Mouse (Mus musculus): ENCODE results near the gene Ccr9.
A peak's percentile ranks its signal among the peaks of the same experiment; 100 is the strongest.

Ccr9 gene

DNA sequence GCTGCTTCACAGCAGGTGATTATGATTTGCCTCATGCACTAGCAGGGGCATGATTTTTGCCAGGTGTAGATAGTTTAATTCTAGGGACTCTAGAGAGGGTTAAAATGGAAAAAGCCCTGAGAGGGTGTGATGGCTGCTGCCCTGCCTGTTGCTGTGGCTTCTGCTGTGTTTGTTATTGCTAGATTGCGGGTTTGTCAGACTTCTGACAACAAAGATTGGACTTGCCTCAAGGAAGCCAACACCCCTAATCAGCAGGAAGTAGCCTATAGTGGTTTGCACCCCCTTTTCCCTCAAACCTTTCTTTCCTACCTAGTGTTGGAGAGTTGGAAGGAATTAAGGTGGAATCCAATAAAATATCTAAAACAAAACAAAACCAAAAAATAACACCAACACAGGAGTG, 10.0 kb downstream of the Ccr9 start:
- H3K4me3 ChIP-seq (replicated peaks; ENCODE audit: low read length), result no peak overlapping the region
- no peak for TF ChIP-seq POU5F1 (IDR thresholded peaks at IDR 0.05; ENCODE audit: borderline replicate concordance, low read length)
- TF ChIP-seq NANOG (IDR thresholded peaks at IDR 0.05; ENCODE audit: borderline replicate concordance, low read length), result no peak
- no peak for TF ChIP-seq CTCF (conservative IDR thresholded peaks at IDR 0.05; ENCODE audit: low read length)
- no peaks in the 10 kb centered on the region for H3K36me3 ChIP-seq (ENCODE audit: insufficient read depth, low read length)
- H3K9me3 ChIP-seq (ENCODE audit: low read length), result no peaks in the 10 kb centered on the region
- H3K27me3 ChIP-seq (ENCODE audit: insufficient read depth, low read length), result no peaks in the 10 kb centered on the region
- no peaks in the 10 kb centered on the region for H3K4me1 ChIP-seq (replicated peaks; ENCODE audit: low read depth, low read length)

DNA sequence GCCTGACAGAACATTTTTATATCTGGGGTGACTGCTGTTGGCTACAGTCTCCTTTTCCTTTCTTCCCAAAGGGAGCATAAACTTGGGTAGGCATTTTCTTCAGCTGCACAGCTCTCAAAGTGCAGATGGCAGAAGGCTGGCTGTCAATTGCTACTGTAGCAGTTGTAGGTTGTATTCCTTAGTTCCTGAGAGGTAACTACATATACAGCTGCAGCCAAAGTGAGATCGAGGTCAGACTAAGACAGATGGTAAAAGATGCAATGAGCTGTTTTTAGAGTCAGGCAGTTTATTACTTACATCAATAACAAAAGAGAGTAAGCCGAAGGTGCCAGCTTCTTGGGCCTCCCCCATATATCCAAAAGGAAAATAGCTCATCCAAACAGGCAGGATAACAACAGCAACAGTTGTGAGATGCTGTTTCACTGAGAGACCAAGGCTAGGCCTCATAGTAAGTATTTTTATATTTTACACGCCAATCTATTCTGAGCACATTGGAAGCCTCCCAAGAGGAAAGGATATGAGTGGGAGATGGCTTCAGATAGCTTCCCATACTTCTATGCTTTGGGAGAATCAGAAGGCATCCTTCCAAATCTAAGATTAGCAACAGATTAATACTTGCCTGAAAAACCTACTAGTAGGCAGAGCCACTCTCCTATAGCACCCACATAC, 17.5 kb downstream of the Ccr9 start:
- H3K27me3 ChIP-seq (ENCODE audit: insufficient read depth, low read length), result no peaks in the 10 kb centered on the region
- no peaks in the 10 kb centered on the region for H3K9me3 ChIP-seq (ENCODE audit: low read length)
- no peak overlapping the region for H3K4me3 ChIP-seq (replicated peaks; ENCODE audit: low read length)
- TF ChIP-seq NANOG (IDR thresholded peaks at IDR 0.05; ENCODE audit: borderline replicate concordance, low read length) (no peak), POU5F1 (IDR thresholded peaks at IDR 0.05; ENCODE audit: borderline replicate concordance, low read length) (no peak), CTCF (conservative IDR thresholded peaks at IDR 0.05; ENCODE audit: low read length) (no peak)
- no peaks in the 10 kb centered on the region for H3K4me1 ChIP-seq (replicated peaks; ENCODE audit: low read depth, low read length)
- peaks cover 5% of the 10 kb centered on the region for H3K36me3 ChIP-seq (ENCODE audit: insufficient read depth, low read length)

DNA sequence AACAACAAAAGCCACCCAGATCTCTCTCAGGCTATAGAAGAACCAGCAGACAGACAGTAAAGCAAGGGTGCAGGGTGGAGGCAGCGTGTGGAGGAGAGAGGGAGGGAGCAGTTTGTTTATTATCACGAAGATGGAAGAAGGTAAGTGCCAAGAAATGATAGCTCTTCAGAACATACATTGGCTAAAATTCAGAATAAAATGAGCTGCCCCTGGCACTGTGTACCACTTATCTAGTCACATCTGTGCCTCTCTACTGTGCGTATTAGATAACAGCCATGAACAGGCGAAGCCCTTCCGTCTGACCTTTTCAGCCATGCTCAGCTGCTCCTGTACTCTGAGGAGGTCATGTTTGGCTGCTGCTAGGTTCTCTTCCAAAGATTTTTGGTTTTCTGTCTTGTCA, 23.6 kb downstream of the Ccr9 start:
- Histone ChIP-seq H3K4me3 (replicated peaks; ENCODE audit: low read length) (no peak overlapping the region), H3K4me1 (replicated peaks; ENCODE audit: low read depth, low read length) (no peaks in the 10 kb centered on the region), H3K27me3 (ENCODE audit: insufficient read depth, low read length) (no peaks in the 10 kb centered on the region), H3K36me3 (ENCODE audit: insufficient read depth, low read length) (peaks cover 32% of the 10 kb centered on the region), H3K9me3 (ENCODE audit: low read length) (no peaks in the 10 kb centered on the region)
- TF ChIP-seq POU5F1 (IDR thresholded peaks at IDR 0.05; ENCODE audit: borderline replicate concordance, low read length), result no peak

DNA sequence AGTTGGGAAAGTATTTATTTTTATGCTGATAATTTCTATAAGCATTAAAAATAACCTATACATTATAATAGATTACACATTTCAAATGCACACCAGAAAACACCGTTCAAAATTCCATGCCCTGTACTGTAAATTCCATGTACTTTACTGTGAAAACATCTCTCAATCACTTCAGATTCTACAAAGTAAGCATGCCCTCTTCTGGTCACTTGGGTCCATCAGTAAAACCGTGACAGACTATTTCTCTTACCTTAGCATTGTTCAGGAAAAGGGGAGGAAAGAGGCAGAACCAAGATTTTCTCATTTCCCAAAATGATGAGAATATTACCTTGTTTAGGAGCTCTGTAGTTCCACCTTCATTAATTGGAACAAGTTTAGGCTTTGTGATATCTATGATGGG, 31.0 kb downstream of the Ccr9 start:
- H3K9me3 ChIP-seq (ENCODE audit: low read length), result no peaks in the 10 kb centered on the region
- H3K36me3 ChIP-seq (ENCODE audit: insufficient read depth, low read length), result peaks cover 38% of the 10 kb centered on the region
- H3K4me1 ChIP-seq (replicated peaks; ENCODE audit: low read depth, low read length), result no peaks in the 10 kb centered on the region
- TF ChIP-seq NANOG (IDR thresholded peaks at IDR 0.05; ENCODE audit: borderline replicate concordance, low read length) (no peak), CTCF (conservative IDR thresholded peaks at IDR 0.05; ENCODE audit: low read length) (no peak), POU5F1 (IDR thresholded peaks at IDR 0.05; ENCODE audit: borderline replicate concordance, low read length) (no peak)
- H3K4me3 ChIP-seq (replicated peaks; ENCODE audit: low read length), result no peak overlapping the region
- no peaks in the 10 kb centered on the region for H3K27me3 ChIP-seq (ENCODE audit: insufficient read depth, low read length)

DNA sequence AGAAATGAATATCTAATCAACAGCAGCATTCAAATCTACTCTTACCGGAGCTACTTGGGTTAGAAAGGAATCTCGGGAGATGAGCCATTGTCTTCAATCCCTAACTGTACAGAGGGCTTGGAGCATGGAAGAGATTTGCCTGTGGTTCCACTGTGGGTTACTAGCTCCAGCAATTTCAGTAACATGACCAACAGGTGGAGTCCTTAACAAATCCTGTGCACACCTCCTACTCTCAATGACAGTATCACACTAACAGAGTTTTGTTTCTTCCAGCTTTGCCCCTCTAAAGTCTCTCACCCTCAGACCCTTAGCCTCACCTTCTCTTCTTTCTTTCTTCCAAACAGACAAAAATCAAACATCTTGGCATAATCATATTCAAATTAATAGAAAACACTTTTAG, 34.9 kb downstream of the Ccr9 start:
- no peaks in the 10 kb centered on the region for H3K4me1 ChIP-seq (replicated peaks; ENCODE audit: low read depth, low read length)
- no peaks in the 10 kb centered on the region for H3K9me3 ChIP-seq (ENCODE audit: low read length)
- no peaks in the 10 kb centered on the region for H3K27me3 ChIP-seq (ENCODE audit: insufficient read depth, low read length)
- peaks cover 22% of the 10 kb centered on the region for H3K36me3 ChIP-seq (ENCODE audit: insufficient read depth, low read length)
- no peak overlapping the region for H3K4me3 ChIP-seq (replicated peaks; ENCODE audit: low read length)
- TF ChIP-seq NANOG (IDR thresholded peaks at IDR 0.05; ENCODE audit: borderline replicate concordance, low read length) (no peak), CTCF (conservative IDR thresholded peaks at IDR 0.05; ENCODE audit: low read length) (no peak), POU5F1 (IDR thresholded peaks at IDR 0.05; ENCODE audit: borderline replicate concordance, low read length) (no peak)

DNA sequence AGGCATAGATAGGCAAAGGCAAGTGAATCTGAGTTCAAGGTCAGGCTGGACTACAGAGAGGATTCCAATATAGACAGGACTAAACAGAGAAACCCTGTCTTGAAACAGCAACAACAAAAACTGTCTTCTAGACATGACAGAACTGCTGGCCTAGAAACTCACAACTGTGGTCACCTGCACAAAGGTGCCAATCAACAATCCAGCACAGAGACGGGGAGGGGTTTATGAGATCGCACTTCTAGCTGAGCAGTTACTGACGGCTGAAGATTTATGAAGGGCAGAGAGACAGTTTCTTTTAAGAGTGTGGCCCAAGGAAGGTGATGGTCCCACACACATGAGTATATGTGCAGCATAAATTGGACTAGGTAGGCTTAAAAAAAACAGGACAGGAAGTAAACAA, 38.1 kb downstream of the Ccr9 start:
- no peaks in the 10 kb centered on the region for H3K9me3 ChIP-seq (ENCODE audit: low read length)
- TF ChIP-seq NANOG (IDR thresholded peaks at IDR 0.05; ENCODE audit: borderline replicate concordance, low read length) (no peak), POU5F1 (IDR thresholded peaks at IDR 0.05; ENCODE audit: borderline replicate concordance, low read length) (no peak), CTCF (conservative IDR thresholded peaks at IDR 0.05; ENCODE audit: low read length) (no peak)
- H3K27me3 ChIP-seq (ENCODE audit: insufficient read depth, low read length), result no peaks in the 10 kb centered on the region
- peaks cover 10% of the 10 kb centered on the region for H3K36me3 ChIP-seq (ENCODE audit: insufficient read depth, low read length)
- H3K4me3 ChIP-seq (replicated peaks; ENCODE audit: low read length), result no peak overlapping the region
- H3K4me1 ChIP-seq (replicated peaks; ENCODE audit: low read depth, low read length), result no peaks in the 10 kb centered on the region

DNA sequence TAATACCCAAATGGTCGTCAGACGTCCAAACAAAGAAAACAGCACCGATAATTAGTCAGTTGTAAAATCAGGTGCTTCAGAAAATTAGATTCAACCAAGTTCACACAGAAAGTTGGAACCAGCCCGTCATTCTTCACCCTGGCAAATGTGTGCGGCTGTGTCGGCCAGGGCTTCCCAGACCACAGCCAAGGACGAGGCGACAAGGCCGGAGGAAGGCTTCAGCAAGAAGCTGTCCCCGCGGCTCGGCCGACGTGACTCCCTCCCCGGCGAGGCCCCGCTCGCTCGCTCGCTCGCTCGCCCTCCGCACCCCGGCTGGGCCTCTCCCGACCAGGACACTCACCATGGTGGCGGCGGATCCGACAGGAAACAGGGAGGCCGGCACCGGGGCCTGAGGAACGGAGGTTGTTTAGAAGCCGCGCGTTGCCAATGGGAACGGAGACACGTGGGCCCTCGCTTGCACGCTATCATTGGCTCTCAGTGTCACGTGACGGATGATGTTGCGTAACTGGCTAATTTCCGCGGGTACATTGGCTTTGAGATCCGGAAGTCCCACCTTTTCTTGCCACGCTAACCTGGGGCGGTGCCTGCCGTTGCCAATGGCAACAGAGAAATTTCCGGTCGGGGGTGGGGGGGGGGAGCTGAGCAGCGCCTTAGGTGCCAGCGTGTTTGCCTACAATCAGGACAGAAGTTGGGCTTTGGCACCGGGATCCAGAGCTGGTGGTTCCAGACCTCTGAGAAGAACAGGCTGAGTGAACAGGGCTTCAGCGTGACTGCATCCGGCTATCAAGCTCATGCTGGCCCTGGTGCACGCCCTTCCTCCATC, 39.2 kb downstream of the Ccr9 start, which contains the start of gene Lztfl1:
Gene Lztfl1 (minus strand): TSS at position 512 of the 823 bp plus-strand sequence.
- H3K9me3 ChIP-seq (ENCODE audit: low read length), result no peaks in the 10 kb centered on the region
- peak within 1 kb of the TSS; percentile 81 for H3K4me3 ChIP-seq (replicated peaks; ENCODE audit: low read length)
- H3K27me3 ChIP-seq (ENCODE audit: insufficient read depth, low read length), result no peaks in the 10 kb centered on the region
- H3K4me1 ChIP-seq (replicated peaks; ENCODE audit: low read depth, low read length), result no peaks in the 10 kb centered on the region
- H3K36me3 ChIP-seq (ENCODE audit: insufficient read depth, low read length), result peaks cover 1% of the 10 kb centered on the region; the same call in 1 of the 2 replicates
- no peak for TF ChIP-seq NANOG (IDR thresholded peaks at IDR 0.05; ENCODE audit: borderline replicate concordance, low read length)
- TF ChIP-seq CTCF (conservative IDR thresholded peaks at IDR 0.05; ENCODE audit: low read length), result no peak
- no peak for TF ChIP-seq POU5F1 (IDR thresholded peaks at IDR 0.05; ENCODE audit: borderline replicate concordance, low read length)

DNA sequence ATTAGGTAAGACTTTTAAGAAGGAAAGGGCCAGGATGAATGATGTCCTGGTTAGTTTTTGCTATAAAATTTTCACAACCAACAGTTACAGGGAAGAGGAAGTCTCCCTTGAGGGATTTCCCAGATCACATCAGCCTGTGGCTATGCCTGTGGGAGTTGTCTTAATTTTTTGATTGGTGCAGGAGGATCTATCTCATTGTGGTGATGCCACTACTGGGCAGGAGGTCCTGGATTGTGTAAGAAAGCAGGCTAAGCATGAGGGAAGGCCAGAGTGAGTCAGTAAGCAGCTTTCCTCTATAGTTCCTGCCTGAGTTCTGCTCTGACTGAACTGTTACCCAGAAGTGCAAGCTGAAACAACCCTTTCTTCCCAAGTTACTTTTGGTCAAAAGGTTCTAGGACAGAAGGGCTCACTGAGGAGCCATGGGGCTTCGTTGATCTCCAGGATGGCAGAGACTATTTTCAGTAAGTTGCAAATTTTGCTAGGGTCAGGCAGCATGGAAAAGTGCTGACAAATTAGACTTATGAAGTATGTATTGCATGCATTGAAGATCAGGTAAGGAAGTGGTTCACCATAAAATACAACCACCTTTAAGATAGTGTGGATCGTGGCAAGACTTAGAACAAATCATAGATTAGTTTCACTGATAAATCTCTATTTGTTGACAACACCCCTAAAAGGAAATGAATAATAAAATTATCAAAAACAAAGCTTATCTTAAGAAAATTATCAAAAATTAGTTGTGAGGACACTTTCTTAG, 44.7 kb downstream of the Ccr9 start:
- Histone ChIP-seq H3K4me3 (replicated peaks; ENCODE audit: low read length) (no peak overlapping the region), H3K27me3 (ENCODE audit: insufficient read depth, low read length) (0 out of 2 replicates have a peak, but pooled peaks cover 3% of the 10 kb centered on the region), H3K36me3 (ENCODE audit: insufficient read depth, low read length) (no peaks in the 10 kb centered on the region), H3K4me1 (replicated peaks; ENCODE audit: low read depth, low read length) (no peaks in the 10 kb centered on the region), H3K9me3 (ENCODE audit: low read length) (peaks cover 15% of the 10 kb centered on the region; the same call in 1 of the 2 replicates)
- TF ChIP-seq CTCF (conservative IDR thresholded peaks at IDR 0.05; ENCODE audit: low read length) (no peak), POU5F1 (IDR thresholded peaks at IDR 0.05; ENCODE audit: borderline replicate concordance, low read length) (no peak), NANOG (IDR thresholded peaks at IDR 0.05; ENCODE audit: borderline replicate concordance, low read length) (no peak)
